Mouse (Mus musculus) testis, adult 2 months (tissue): Measurements from ENCODE around the gene Rint1.

ENCODE experiments used
- CTCF ChIP-seq: fragments of 200-500 bp; IDR thresholded peaks from 2 replicates; pipeline ENCODE4 v1.5.1; 2012; ENCODE audit warnings: low read depth, mild to moderate bottlenecking, inconsistent platforms, low read length, moderate library complexity; ENCODE audit not compliant: control insufficient read depth, insufficient read depth, insufficient replicate concordance
- POLR2A ChIP-seq: fragments of 200-500 bp; IDR thresholded peaks from 2 replicates; pipeline ENCODE4 v1.6.1; 2012; ENCODE audit warnings: low read depth, mild to moderate bottlenecking, inconsistent platforms, low read length, moderate library complexity; ENCODE audit not compliant: control insufficient read depth

GRCm38 (mm10) chr5:23788390-23788830, 899 bp downstream of the Rint1 start:
- TF ChIP-seq POLR2A (no peak), CTCF (no peak)
